Mouse (Mus musculus) kidney, embryonic 15.5 days (tissue): ENCODE measurements around the gene Ripk1. TPM values are rescaled to one million over a fixed set of nuclear protein-coding genes. Genes with fewer than 3 reads are reported as not detected.

ENCODE experiments used
- ATAC-seq: fragments of 200-750 bp; cut with Nextera tagmentation; replicated peaks from 2 replicates; pipeline ENCODE4 v1.8.0; 2017; ENCODE audit warnings: moderate TSS enrichment; ENCODE audit not compliant: low FRiP score
- H3K27ac ChIP-seq: fragments of 300-500 bp; sonication (generic); 2 replicates; pipeline ENCODE4 v1.5.1; 2015; ENCODE audit warnings: mild to moderate bottlenecking, inconsistent platforms
- H3K27me3 ChIP-seq: fragments of 300-500 bp; sonication (generic); 2 replicates; pipeline ENCODE4 v1.6.1; 2015; ENCODE audit warnings: inconsistent platforms
- H3K36me3 ChIP-seq: fragments of 300-500 bp; sonication (generic); 2 replicates; pipeline ENCODE4 v1.6.1; 2015; ENCODE audit warnings: inconsistent platforms
- H3K4me1 ChIP-seq: fragments of 300-500 bp; sonication (generic); 2 replicates; pipeline ENCODE4 v1.6.1; 2015; ENCODE audit warnings: inconsistent platforms
- H3K4me2 ChIP-seq: fragments of 300-500 bp; sonication (generic); 2 replicates; pipeline ENCODE4 v1.6.1; 2015; ENCODE audit warnings: moderate library complexity, mild to moderate bottlenecking, inconsistent platforms
- H3K4me3 ChIP-seq: fragments of 300-500 bp; sonication (generic); replicated peaks from 2 replicates; pipeline ENCODE4 v1.5.1; 2015; ENCODE audit warnings: mild to moderate bottlenecking, inconsistent platforms
- H3K9ac ChIP-seq: fragments of 300-500 bp; sonication (generic); 2 replicates; pipeline ENCODE4 v1.6.1; 2015; ENCODE audit warnings: mild to moderate bottlenecking, inconsistent platforms
- H3K9me3 ChIP-seq: fragments of 300-500 bp; sonication (generic); replicated peaks from 2 replicates; pipeline ENCODE4 v1.6.1; 2016; ENCODE audit warnings: inconsistent platforms
- WGBS: fragments of 180-500 bp; shearing (Covaris S2); methylation state at CpG from one replicate; pipeline ENCODE4 v1.1.7; 2015; ENCODE audit warnings: mixed read lengths; 5-methylcytosine and 5-hydroxymethylcytosine counted together
- polyA plus RNA-seq: library from polyadenylated mRNA; unstranded; fragments of >200 nt; fragmentation: Nextera tagmentation; extraction: Ambion mirVana; gene quantifications from 2 replicates; pipeline ENCODE4 v1.2.1, GENCODE M21; 2015

The Ripk1 gene
- polyA plus RNA-seq, 1 experiment from 2014 or later, result 18.6 TPM

- 68% methylated on average over 9 of the region's 9 CpGs for WGBS
- Histone ChIP-seq H3K36me3 (no peaks in the 10 kb centered on the region), H3K9ac (no peak overlapping the region), H3K4me3 (no peak overlapping the region), H3K4me2 (no peak overlapping the region), H3K4me1 (peaks cover 5% of the 10 kb centered on the region; the same call in 1 of the 2 replicates), H3K27me3 (0 out of 2 replicates have a peak, but pooled peaks cover 2% of the 10 kb centered on the region), H3K9me3 (no peaks in the 10 kb centered on the region), H3K27ac (no peak overlapping the region)
- no peak for ATAC-seq
These were observed 82.0 kb downstream of the Ripk1 start for GRCm38 (mm10) chr13:34084026-34084750.

Other genes with a start within 250 kb of the Ripk1 start
- not detected in 2 replicates for gene Serpinb6e, start 159.0 kb upstream of the Ripk1 start, polyA plus RNA-seq
- 0.19 and 0.32 TPM in 2 replicates for gene Serpinb6c, start 96.7 kb upstream of the Ripk1 start, polyA plus RNA-seq
- 26.1 and 26.2 TPM in 2 replicates for gene Nqo2, start 37.7 kb upstream of the Ripk1 start, polyA plus RNA-seq
- 58.8 and 70.9 TPM in 2 replicates for gene Serpinb6a, start 431 bp downstream of the Ripk1 start, polyA plus RNA-seq
- gene Bphl, start 35.2 kb downstream of the Ripk1 start, polyA plus RNA-seq, result 66.7 and 72.2 TPM in 2 replicates
- gene Tubb2a, start 75.6 kb downstream of the Ripk1 start, polyA plus RNA-seq, result 102 and 132 TPM in 2 replicates
- 29.3 and 36.6 TPM in 2 replicates for gene Tubb2b, start 128.1 kb downstream of the Ripk1 start, polyA plus RNA-seq
- gene Psmg4, start 160.6 kb downstream of the Ripk1 start, polyA plus RNA-seq, result 79.0 and 88.7 TPM in 2 replicates